Mouse (Mus musculus): ENCODE data around the gene Dnajb14. TPM values are rescaled to one million over a fixed set of nuclear protein-coding genes. Genes with fewer than 3 reads are reported as not detected.

Gene Dnajb14
- total and polyA plus RNA-seq, 2 experiments, result 2.2 to 5.9 TPM

DNA sequence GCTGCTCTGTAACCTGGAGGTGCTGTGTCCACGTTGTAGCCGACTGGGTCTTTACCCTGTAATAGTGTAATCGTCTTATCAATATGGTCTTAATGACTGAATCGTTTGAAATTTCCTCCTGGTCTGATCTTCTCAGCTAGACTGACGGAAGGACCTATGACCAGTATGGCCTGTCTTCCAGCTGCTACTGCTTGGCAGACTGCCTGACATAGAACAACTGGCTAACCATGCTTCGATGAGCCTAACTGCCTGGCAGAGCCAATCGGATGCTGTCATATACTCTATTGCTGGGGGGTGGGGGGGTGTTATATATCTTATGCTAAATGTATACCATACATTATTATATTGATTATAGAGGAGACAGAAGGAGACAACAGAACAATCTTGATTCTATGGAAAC is 11.4 kb upstream of the Dnajb14 start:
- Histone ChIP-seq H3K9ac (ENCODE audit: low read depth, low read length) (no peak overlapping the region), H3K4me3 (ENCODE audit: insufficient read depth, low read depth, low read length) (no peak overlapping the region), H3K36me3 (ENCODE audit: control insufficient read depth, insufficient read depth, low read length) (no peaks in the 10 kb centered on the region), H3K4me1 (ENCODE audit: control insufficient read depth, insufficient read depth, low read length) (peaks cover 4% of the 10 kb centered on the region), H3K27me3 (ENCODE audit: control insufficient read depth, insufficient read depth, low read length) (no peaks in the 10 kb centered on the region), H3K27ac (replicated peaks; ENCODE audit: insufficient read depth, low read depth, low read length) (no peak overlapping the region), H3K79me2 (ENCODE audit: control insufficient read depth, insufficient read depth, low read length) (no peaks in the 10 kb centered on the region)
- DNase-seq (ENCODE audit: extremely low read depth, low read depth, low spot score), result no peak
- no peak for TF ChIP-seq CTCF (IDR thresholded peaks at IDR 0.05; ENCODE audit: low read depth, low read length)
- no peak for TF ChIP-seq POLR2A (IDR thresholded peaks at IDR 0.05; ENCODE audit: extremely low read depth, insufficient read depth, low read length)
- 71% methylated on average over 7 of the region's 7 CpGs for WGBS

DNA sequence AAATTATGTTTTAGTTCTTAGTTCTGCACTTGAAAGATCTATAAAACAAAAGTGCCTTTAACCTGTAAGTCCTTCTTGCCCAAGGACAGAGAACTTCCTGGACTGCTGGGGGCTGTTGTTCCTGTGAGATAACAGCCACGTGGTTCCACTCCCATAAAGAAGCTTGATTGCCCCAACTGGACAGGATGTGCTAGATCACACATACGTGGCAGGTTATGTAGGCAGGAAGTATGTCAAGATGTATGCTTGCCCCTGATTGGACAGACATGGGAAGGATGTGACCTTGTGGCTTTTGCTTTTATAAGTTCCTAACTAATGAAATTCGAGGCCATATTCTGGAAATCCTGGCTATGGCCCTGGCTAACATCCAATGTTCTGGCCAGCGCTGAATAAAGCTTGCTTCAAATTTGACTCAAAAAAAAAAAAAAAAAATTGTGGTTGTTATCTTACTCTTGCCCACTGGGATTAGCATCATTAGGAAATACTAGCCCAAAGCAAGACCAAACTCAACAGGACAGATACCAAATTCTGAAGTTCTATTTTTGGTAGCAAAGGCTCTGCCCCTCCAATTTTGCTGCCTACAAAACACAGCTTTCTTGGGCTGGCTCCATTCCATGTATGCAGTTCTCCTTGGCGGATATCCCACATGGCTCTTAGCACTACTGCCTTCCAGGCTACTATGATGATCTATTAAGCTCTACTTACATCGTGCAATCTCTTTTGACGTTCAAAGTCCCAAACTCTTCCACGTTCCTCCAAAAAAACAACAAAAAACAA is 6.9 kb upstream of the Dnajb14 start:
- Histone ChIP-seq H3K4me1 (ENCODE audit: control insufficient read depth, insufficient read depth, low read length) (peaks cover 4% of the 10 kb centered on the region; the same call in 1 of the 2 replicates), H3K36me3 (ENCODE audit: control insufficient read depth, insufficient read depth, low read length) (no peaks in the 10 kb centered on the region), H3K27ac (replicated peaks; ENCODE audit: insufficient read depth, low read depth, low read length) (peak overlapping the region; percentile 25), H3K79me2 (ENCODE audit: control insufficient read depth, insufficient read depth, low read length) (no peaks in the 10 kb centered on the region), H3K9ac (ENCODE audit: low read depth, low read length) (no peak overlapping the region), H3K4me3 (ENCODE audit: insufficient read depth, low read depth, low read length) (no peak overlapping the region), H3K27me3 (ENCODE audit: control insufficient read depth, insufficient read depth, low read length) (no peaks in the 10 kb centered on the region)
- TF ChIP-seq POLR2A (IDR thresholded peaks at IDR 0.05; ENCODE audit: extremely low read depth, insufficient read depth, low read length), result no peak
- TF ChIP-seq CTCF (IDR thresholded peaks at IDR 0.05; ENCODE audit: low read depth, low read length), result no peak
- 69% methylated on average over 8 of the region's 8 CpGs for WGBS
- DNase-seq (ENCODE audit: extremely low read depth, low read depth, low spot score), result peak; percentile 25

DNA sequence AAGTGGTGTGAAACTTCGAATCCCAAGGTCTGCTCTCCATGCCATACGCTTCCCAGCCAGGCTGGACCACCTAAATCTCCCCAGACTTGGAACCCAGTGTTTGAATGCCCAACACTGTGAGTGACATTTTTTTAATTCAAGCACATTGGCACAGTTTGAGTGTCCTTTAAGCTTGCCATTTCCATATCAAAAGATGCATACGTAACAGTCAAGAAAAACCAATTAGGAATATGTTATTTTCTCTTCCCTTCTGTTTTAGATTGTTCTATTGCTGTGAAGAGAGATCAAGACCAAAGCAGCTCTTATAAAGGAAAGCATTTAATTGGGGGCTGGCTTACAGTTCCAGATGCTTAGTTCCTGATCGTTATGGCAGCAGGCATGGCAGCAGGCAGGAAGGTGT is 6.0 kb upstream of the Dnajb14 start:
- Histone ChIP-seq H3K9ac (ENCODE audit: low read depth, low read length) (no peak overlapping the region), H3K27me3 (ENCODE audit: control insufficient read depth, insufficient read depth, low read length) (no peaks in the 10 kb centered on the region), H3K27ac (replicated peaks; ENCODE audit: insufficient read depth, low read depth, low read length) (peak overlapping the region; percentile 25; the same call in 1 of the 2 replicates), H3K79me2 (ENCODE audit: control insufficient read depth, insufficient read depth, low read length) (no peaks in the 10 kb centered on the region), H3K36me3 (ENCODE audit: control insufficient read depth, insufficient read depth, low read length) (0 out of 2 replicates have a peak, but pooled peaks cover 3% of the 10 kb centered on the region), H3K4me1 (ENCODE audit: control insufficient read depth, insufficient read depth, low read length) (peaks cover 4% of the 10 kb centered on the region; the same call in 1 of the 2 replicates), H3K4me3 (ENCODE audit: insufficient read depth, low read depth, low read length) (no peak overlapping the region)
- TF ChIP-seq CTCF (IDR thresholded peaks at IDR 0.05; ENCODE audit: low read depth, low read length) (no peak), POLR2A (IDR thresholded peaks at IDR 0.05; ENCODE audit: extremely low read depth, insufficient read depth, low read length) (no peak)
- WGBS, result 95% methylated on average over 4 of the region's 4 CpGs
- DNase-seq (ENCODE audit: extremely low read depth, low read depth, low spot score), result no peak

DNA sequence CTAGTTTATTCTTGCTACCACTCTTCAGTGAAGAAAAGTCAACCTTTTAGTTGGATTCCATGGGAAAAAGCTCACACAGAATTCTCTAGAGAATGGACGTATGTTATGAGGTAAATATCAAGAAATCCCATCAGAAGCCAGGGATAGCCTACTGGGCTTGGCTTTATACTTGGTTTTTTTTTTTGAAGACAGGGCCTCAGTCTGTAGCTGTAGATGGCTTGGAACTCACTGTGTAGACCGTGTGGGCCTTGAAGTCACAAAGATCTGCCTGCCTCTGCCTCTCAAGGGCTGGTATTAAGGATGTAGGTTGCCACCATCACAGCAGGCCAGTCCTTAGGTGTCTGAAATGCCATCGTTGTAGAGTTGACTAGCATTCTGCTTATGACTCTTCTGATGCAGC is 4.9 kb upstream of the Dnajb14 start:
- H3K27me3 ChIP-seq (ENCODE audit: control insufficient read depth, insufficient read depth, low read length), result no peaks in the 10 kb centered on the region
- H3K4me3 ChIP-seq (ENCODE audit: insufficient read depth, low read depth, low read length), result no peak overlapping the region
- TF ChIP-seq CTCF (IDR thresholded peaks at IDR 0.05; ENCODE audit: low read depth, low read length) (no peak), POLR2A (IDR thresholded peaks at IDR 0.05; ENCODE audit: extremely low read depth, insufficient read depth, low read length) (no peak)
- H3K9ac ChIP-seq (ENCODE audit: low read depth, low read length), result no peak overlapping the region
- no peak overlapping the region for H3K27ac ChIP-seq (replicated peaks; ENCODE audit: insufficient read depth, low read depth, low read length)
- no peaks in the 10 kb centered on the region for H3K79me2 ChIP-seq (ENCODE audit: control insufficient read depth, insufficient read depth, low read length)
- DNase-seq (ENCODE audit: extremely low read depth, low read depth, low spot score), result no peak
- 0 out of 2 replicates have a peak, but pooled peaks cover 3% of the 10 kb centered on the region for H3K36me3 ChIP-seq (ENCODE audit: control insufficient read depth, insufficient read depth, low read length)
- WGBS, result 95% methylated on average over 3 of the region's 3 CpGs
- H3K4me1 ChIP-seq (ENCODE audit: control insufficient read depth, insufficient read depth, low read length), result peaks cover 6% of the 10 kb centered on the region

DNA sequence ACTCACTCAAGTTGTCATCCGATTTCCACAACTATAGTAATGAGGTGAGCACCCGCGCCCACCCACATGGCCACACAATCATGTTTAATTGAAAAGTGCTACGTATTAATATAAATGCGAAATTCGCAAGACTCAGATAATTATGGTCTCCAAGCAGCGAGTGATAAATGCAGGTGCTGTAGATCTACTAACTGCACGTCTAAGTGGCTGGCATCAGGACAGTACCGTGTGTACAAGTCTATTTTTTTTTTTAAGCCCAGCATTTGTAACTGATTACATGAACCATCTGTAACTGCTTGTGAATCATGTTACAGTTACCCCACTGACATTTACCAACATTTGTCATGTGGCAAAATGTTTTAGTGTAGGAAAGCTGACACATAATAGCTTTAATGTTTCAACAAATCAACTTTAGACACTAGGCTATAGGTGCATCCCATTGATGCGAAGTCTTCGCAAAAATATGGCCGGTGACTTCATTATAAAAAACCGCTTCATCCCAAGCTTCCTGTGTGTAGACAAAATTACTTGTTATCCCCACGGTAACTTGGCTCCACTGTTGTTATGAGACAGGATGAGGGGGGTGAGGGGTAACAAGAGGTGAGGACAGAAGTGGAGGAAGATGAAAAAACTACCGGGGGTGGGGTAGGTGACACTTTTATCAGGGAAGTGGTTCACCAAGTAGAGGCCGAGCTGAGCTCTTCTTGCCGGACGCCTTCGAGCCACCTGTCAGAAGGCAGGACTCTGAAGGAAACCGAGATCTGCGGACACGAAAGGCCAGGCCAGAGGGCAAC is 3.9 kb upstream of the Dnajb14 start:
- H3K4me3 ChIP-seq (ENCODE audit: insufficient read depth, low read depth, low read length), result peak overlapping the region; percentile 69
- no peaks in the 10 kb centered on the region for H3K27me3 ChIP-seq (ENCODE audit: control insufficient read depth, insufficient read depth, low read length)
- no peak for TF ChIP-seq CTCF (IDR thresholded peaks at IDR 0.05; ENCODE audit: low read depth, low read length)
- TF ChIP-seq POLR2A (IDR thresholded peaks at IDR 0.05; ENCODE audit: extremely low read depth, insufficient read depth, low read length), result no peak
- 43% methylated on average over 22 of the region's 22 CpGs for WGBS
- 0 out of 2 replicates have a peak, but pooled peaks cover 3% of the 10 kb centered on the region for H3K36me3 ChIP-seq (ENCODE audit: control insufficient read depth, insufficient read depth, low read length)
- H3K79me2 ChIP-seq (ENCODE audit: control insufficient read depth, insufficient read depth, low read length), result no peaks in the 10 kb centered on the region
- no peak for DNase-seq (ENCODE audit: extremely low read depth, low read depth, low spot score)
- peaks cover 3% of the 10 kb centered on the region for H3K4me1 ChIP-seq (ENCODE audit: control insufficient read depth, insufficient read depth, low read length)
- peak overlapping the region; percentile 67 for H3K9ac ChIP-seq (ENCODE audit: low read depth, low read length)
- H3K27ac ChIP-seq (replicated peaks; ENCODE audit: insufficient read depth, low read depth, low read length), result peak overlapping the region; percentile 74

All from liver, adult 2 months (tissue).